Mouse (Mus musculus): ENCODE measurements around the gene Nrp1.

Gene Nrp1

DNA sequence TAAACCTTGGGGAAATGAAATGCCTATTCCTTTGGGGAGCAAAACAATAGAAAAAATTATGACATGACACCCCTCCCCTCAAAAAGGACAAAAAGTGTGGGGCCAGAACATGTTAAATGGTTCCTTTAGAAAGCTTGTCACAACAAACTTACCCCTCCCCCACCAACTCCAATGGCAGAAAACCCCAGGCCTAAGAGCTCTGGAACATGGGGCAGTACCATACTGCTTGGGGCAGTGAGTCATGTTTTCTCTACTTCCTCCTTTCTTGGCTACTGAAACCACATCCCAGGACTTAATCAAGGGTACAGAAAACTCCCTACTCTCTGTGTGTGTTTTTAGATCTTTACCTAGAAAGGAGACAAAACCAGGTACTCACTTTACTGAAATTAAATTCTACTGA, 147.5 kb downstream of the Nrp1 start:
- DNase-seq (ENCODE audit: low spot score) = no peak

DNA sequence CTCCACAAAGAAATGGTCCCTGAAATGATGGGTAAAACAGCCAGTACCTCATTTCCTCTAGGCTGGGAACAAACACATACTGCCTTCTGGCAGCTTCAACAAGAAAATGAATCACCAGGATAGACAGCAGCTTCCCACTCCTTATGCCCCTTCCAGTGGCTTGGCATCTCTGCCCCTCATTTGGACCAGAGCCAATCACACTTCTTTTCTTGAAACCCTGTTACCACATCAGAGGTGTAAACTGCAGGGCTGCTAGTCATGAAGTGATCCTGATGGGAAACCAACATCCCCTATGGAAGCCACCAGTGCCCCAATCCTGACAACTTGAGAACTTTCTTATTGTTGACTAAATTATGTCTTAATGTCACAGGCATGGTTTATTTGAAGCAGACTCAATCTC, 150.3 kb downstream of the Nrp1 start:
- DNase-seq (ENCODE audit: low spot score) = no peak

DNA sequence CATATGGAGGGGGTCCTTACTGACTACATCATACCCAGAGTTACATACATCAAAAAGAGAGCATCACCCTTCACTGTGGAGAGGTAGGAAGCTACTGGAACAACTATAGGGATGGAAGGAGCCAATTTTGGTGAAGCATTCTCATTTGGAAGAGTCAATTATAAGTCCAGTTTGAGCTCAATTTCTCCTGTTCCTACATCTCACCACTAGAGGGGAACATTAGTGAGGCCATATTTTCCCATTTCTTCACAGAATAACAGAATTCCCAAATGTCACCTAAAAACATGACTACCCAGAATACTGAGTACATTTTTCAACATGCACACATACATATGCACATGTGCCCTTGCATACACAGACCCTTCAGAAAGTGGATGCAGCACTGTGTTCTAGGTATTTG, 152.6 kb downstream of the Nrp1 start:
- peak; percentile 4 for DNase-seq (ENCODE audit: low spot score)

DNA sequence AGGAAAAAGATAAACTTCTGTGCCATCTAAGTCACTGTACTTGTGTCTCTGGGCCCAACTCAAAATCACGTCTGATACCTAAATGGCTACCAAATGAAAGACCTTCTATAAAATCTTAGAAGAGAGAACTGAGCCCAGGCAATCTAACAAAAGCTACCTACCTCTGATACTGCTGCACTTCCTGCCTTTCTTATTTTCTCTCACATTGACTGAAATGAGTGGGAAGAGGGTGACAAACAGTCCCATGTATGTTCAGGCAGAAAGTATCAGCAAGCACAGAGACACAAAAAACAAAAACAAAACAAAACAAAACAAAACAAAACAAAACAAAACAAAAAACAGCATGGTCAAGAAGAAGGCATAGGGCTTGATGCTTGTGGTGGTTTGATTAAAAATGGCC, 153.3 kb downstream of the Nrp1 start:
- DNase-seq (ENCODE audit: low spot score) = no peak

DNA sequence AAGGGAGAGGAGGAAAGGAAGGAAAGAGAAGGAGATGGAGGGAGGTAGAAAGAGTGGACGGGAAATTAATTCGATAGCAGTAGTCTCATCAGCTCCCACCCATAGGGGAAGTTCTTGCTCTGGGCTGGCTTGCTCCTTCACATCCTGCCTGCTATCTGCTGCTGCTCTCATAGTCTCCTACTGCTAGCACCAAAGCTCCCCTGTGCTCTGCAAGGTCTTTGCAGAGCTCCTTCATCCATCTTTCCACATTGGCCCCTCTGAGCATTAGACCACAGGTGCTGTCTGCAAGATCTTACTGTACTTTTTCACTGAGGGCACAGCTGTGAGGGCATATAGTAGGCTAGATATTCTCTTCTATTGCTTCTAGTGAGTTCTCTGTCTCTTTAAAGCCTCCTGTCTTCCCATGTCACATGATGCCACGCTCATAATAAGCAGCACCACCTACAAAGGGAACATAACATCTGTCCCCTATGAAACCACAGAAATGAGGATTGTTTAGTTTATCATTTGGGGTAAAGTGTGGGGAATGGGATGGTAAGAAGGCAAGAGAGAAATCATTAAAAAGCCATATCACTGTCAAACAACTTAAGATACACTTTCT, 158.5 kb downstream of the Nrp1 start:
- DNase-seq (ENCODE audit: low spot score) = no peak

DNA sequence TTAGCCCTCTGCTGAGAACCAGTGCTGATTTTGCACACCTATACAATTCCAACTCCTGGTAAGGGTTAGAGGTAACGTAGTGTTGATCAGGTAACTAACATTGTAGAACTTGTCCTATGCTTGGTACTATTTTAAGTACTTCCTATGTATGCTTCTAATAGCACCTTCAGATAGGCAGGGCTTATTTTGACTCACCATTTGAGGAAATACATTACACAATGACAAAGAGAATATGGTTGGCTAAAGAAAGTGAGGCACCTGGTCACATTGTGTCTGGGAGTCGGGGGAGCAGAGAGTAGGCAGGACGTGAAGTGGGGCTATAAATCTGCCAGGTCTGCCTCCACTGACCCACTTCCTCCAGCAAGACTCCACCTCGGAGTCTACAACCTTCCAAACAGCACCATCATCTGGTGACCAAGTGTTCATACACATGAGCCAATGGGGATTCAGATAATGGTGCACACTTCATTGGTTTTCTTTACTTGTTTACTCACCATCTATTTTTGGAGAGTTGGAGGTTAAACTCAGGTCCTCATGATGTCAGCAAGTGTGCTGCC, 159.2 kb downstream of the Nrp1 start:
- DNase-seq (ENCODE audit: low spot score) = no peak

DNA sequence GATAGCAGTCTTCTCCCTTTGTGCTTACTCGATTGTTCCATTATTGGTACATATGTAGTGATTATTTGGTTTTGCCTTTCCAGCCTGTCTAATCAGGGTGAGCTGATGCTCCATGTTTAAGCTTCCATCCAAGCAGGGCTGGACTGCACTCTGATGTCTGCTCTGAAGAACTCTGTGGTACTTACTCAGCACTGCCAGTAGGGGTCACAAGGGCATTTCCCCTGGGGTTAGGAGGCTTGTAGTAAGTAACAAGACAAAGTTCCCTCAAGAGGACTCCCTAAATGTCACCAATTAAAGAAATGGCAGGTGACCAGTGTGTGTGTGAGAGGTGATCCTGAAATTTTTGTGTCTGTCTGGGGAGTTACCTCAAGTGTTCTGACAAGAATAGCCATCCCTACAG, 161.0 kb downstream of the Nrp1 start:
- peak; percentile 15 for DNase-seq (ENCODE audit: low spot score)

DNA sequence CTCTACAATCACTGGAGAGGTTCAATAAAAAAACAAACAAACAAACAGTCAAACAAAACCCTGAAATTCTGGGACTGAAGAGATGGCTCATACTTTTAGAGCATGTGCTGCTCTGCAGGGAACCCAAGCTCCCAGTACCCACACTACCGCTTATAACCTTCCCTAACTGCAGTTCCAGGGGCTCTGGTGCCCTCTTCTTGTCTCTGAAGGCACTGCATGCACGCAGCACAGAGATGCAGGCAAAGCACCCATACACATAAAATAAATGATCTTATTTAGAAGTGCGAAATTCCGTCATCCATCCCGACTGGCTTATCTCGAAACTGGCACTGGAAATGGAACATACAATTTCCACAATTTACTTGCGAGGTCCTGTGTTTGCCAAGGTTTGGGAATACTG, 165.4 kb downstream of the Nrp1 start:
- no peak for DNase-seq (ENCODE audit: low spot score)

DNA sequence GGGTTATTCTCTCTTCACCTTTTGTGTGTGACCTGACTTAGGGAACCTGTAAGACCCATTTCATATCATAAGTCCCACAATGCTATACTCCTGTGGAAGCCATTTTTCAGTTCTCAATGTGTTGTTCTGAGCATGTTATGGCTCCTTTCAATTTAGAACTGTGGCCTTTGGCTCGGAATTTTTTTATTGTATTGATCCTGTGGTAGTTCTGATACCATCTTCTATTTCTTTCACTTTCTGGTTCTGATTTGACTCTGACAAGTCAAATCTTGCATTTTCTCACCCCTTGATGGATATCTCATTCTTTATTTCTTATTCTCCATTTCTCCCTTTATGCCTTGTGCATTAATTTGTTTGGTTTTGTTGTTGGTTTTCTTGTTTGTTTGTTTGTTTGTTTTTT, 167.5 kb downstream of the Nrp1 start:
- no peak for DNase-seq (ENCODE audit: low spot score)

DNA sequence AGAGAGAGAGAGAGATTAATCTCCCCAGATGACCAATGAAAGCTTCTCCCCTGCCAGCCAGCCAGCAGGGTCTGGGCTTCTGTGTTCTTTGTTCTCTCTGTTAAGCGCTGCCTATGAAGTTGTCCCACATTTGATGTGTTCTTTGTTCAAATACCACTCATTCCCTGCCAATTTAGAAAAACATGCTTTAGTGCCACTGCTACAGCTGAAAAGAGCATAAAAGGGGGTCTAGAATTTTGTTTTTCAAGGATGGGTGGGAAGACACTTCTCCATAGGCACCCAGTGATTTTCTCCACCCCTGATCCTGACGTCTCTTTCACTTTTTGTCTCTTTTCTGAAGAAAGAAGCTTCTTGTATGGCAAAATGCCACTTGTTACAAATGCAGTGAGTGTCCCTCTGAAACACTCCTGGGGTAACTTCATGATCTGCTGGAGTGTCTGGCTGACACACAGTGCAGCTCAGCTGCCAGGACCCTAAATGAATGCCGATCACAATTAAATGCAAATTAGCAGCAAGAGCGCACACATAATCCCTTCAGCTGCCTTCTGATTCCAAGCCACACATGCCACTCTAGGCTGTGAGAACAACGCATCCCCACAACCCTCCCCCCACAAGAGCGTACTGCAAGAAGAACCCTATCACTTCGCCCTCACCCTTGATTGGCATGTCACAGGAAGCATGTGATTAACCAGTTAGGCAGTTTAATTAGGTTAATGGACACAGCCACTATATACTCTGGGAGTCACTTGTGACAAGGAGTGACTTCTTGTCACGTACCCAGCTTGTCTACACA, 170.4 kb downstream of the Nrp1 start:
- DNase-seq (ENCODE audit: low spot score) = no peak

DNA sequence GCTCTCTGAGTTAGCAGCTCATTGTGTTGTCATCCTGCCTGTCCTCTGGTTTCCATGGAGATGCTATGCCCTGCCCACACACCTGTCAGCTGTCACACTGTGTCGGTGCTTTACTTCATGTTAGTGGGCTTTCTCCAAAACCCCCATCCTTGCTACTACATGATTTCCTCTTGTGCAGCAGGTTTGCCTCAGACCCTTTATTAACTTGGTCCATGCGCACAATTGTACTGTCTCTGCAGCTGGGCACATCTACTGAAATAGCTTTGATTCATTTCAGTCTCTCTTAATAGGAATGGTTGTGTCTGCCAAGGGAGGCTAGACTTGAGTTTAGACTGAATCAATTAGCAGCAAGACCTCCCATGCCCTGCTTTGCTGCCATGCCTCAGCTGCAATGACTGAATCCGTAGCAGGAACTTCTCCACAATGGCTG, 176.1 kb downstream of the Nrp1 start:
- no peak for DNase-seq (ENCODE audit: low spot score)

DNA sequence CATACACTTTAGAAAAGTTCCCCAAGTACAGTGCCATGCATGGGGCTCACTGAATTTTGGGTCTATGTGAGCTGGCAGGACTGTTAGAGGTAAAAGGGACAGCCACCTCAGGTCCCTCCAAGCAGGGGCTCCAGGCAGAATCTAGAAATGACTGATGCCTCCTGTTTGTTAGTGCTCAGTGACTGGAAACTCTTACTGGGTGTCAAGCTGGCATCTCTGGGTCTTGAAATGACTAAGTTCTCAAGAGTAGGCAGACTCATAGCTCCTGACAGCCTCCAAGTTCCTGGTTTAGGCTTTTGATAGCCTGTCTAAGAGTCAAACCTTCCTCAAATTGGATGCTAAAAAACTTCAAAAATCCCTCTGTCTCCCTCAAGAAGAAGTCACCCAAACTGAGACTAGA, 177.3 kb downstream of the Nrp1 start:
- DNase-seq (ENCODE audit: low spot score) = no peak

DNA sequence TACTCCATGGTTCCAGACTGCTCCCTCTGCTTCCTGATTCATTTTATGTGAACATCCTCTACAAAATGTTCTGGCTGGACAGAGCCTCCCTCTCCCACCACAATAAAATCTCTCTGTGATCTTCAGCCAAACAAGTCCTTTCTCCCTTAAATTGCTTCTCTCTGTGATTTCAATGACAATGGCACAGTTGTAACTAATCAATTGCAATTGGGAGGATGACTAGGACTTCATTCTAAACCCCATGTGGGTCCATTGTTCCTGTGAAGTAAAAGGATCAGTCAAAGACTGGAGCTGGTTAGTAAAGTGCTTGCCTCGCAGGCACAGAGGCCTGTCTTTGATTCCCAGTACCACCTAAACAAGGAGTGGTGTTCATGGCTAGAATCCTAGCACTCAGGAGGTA, 180.0 kb downstream of the Nrp1 start:
- DNase-seq (ENCODE audit: low spot score) = no peak

DNA sequence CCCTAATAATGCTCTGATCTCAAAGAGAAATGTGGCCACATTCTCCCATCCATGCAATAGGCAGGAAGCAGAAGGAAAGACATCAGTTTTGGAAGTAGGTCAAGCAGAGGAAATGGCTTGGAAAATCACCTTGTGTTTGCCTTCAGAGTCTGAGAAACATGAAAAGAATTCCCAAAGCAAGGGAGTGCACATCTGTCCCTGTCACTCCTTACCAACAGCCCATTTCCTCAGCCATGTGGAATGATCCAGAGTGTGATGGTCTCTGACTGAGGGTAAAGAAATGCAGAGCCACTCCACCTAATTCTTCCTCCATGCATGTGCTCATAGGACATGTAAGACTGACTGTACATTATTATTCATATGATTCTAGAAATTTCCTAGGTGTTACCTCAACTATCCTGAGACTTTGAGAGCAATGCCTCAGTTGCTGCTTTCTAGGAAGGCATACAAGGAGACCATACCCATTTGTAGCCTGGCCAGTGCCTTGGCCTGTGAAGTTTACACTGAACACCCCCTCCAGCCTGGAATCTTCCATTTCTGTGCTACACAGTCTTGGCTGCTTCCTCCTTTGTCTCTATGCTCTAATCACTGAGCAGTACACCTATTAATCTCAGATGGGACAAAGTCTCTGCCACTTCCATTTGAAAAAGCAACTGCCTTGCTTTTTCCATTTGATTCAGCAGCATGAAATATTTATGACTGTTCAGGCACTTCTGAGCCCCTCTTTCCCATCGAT, 183.1 kb downstream of the Nrp1 start:
- no peak for DNase-seq (ENCODE audit: low spot score)

DNA sequence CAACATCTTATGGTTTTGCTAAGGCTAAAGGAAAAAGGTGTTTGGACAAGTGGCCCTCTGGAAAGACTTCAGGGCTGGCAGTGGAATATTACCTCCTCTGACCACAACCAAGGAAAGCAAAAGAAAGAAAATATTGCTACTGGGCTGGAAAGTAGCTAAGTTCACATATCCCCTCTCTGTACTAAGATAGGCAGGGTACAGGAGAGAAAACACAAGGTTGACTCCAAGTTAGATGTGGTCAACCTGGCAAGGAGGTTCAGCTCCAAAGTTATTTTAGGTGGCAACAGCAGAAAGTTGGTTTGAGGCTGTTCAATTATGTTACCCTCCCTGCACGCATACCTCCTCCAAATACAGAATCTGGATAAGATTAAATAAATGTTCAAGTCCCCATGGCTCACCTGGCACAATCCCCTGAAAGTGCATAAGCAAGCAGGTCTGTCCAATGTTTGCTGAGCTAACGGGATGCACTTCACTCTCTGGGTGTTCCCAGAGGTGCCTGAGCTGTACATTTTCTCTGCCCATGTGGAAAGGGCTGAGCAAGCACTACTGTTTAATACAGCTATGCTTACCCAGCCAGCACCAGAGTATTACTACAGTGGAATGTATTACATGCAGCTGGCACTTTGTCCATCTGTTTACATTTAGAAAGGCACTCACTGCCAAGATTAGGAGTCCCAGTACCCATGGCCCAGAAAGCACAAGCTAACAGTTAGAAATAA, 185.9 kb downstream of the Nrp1 start:
- DNase-seq (ENCODE audit: low spot score) = peak; percentile 64

DNA sequence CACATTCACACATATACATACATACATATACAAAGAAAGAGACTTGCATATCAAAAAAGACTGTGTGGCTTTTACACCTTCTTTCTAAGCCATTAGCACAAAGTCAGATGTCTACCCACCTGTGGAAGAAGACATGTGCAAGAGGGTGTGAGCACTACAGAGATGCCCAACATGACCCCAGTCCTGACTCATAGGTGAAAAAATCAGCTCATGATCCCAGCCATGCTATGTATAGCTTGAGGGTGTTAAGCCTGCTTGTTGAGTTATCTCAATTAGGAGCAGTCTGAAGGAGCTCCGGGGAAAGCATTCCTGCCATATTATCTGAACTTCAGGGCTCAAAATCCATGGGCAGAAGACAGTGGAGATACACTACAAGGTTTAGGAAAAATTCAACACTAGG, 187.9 kb downstream of the Nrp1 start:
- no peak for DNase-seq (ENCODE audit: low spot score)

DNA sequence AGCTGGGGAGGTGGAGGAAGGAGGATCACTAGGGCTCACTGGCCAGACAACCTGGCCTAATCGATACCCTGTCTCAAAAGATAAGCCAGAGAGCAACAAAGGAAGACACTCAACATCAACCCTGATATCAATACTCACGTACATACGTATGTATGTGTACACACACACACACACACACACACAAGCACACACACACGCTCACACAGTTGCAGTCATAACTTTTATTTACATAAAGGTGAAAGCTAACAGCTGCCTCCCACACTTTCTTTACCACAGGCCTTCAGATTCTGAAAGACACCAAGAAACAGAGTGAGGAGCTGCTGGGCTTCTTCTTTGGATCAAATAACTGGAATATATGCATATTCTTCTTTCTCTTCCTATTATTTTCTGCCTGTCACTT, 189.0 kb downstream of the Nrp1 start:
- no peak for DNase-seq (ENCODE audit: low spot score)

DNA sequence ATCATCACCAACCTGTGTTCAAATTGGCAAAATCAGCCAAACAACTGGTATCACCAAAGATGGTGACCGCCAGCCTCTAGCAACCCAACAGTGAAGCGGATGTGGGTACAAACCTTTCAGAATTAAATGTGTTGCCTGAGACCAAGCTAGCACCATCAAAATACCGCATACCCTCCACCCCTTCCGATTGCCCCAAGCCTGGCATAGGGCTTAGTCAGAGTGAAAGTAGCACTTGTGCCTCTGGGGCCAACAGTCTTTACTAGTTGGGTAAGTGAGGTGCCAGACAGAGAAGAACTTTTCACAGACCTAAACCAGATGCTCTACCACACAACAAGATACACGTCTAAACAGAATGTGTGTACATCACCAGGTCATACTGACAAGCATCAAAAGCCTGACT, 191.3 kb downstream of the Nrp1 start:
- DNase-seq (ENCODE audit: low spot score) = no peak

DNA sequence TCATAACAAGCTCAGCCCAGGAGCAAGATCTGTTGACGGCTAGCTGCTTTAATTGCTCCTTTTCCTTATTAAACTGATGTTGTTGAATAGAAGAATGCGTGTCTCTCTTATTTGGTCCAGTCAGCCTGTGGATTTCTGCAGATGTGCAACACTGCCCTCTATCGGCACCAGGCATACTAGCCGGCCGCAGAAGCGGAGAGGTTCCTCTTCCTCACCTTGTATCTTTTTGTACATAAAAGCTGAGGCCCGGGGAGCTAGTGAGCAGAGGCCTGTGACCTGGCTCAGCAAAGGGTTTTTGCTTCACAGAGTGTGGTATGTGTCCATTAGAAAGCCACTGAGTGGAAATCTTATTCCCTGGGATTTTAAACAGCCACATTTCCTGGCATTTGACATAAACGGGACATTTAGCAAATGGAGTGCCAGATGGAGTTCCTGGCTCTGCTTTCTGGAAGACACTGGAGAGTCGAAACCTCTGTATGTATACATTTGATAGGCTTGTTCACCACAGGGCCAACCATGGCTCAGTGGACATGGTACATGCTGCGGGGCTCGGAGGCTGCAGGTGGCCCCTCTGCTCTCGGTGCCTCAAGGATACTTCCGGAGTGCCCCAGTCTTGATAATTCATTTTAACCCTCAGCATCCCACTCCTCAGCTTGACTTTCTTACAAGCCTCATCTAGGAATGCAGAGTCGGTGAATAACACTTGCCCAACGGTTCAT, 193.2 kb downstream of the Nrp1 start:
- DNase-seq (ENCODE audit: low spot score) = peak; percentile 54
